Mouse (Mus musculus) bone marrow macrophage, adult 2 months (primary cell): ENCODE measurements around the gene Ksr2.
"Not testable (repeated sequence)": the region's sequence is repeated elsewhere in the genome, so short reads cannot be mapped to it uniquely, and the experiment has no call there.

Experiments used
- CTCF ChIP-seq: IDR thresholded peaks from 2 replicates; pipeline ENCODE4 v1.5.1; 2012; ENCODE audit warnings: low read depth, mild to moderate bottlenecking, low read length, moderate library complexity
- POLR2A ChIP-seq: IDR thresholded peaks from 2 replicates; pipeline ENCODE4 v1.6.1; 2012; ENCODE audit warnings: mild to moderate bottlenecking, low read depth, low read length, borderline replicate concordance

- not testable (repeated sequence) for TF ChIP-seq POLR2A, CTCF
These were observed 36.1 kb upstream of the Ksr2 start for GRCm38 (mm10) chr5:117377731-117378130.
